Comparison of ENCODE assay signal across 8 mouse cellular contexts in genomic region chr4:126163685-126164084, GRCm38 (mm10). TPM values are rescaled to one million over a fixed set of nuclear protein-coding genes. Genes with fewer than 3 reads are reported as not detected.
DNase-seq lines count a peak whose midpoint lies in the region; ATAC-seq and TF ChIP-seq lines count a peak whose summit lies in the region.

No protein-coding gene starts in this region.

- WGBS in heart, adult 2 months = 64% methylated on average over 4 of the region's 4 CpGs
- WGBS in neural tube, embryonic 12.5 days = 64% methylated on average over 4 of the region's 4 CpGs
- 48% methylated on average over 4 of the region's 4 CpGs for WGBS in stomach, postnatal 0 days

- TF ChIP-seq EP300 in heart, adult 2 months (IDR thresholded peaks at IDR 0.05; ENCODE audit: insufficient read depth, low read depth, low read length) = no peak
- TF ChIP-seq EP300 in stomach, postnatal 0 days (optimal IDR thresholded peaks at IDR 0.05) = no peak

- no peaks in the 10 kb centered on the region for H3K27me3 ChIP-seq in heart, adult 2 months (ENCODE audit: control insufficient read depth, insufficient read depth, low read length)
- H3K27me3 ChIP-seq in neural tube, embryonic 12.5 days (replicated peaks) = no peaks in the 10 kb centered on the region
- no peaks in the 10 kb centered on the region for H3K27me3 ChIP-seq in stomach, postnatal 0 days (ENCODE audit: control insufficient read depth, insufficient read depth, low read length)

- intact Hi-C loops in heart, adult 2 months (cut with DNase I) = no loop called here
- intact Hi-C loops in heart, postnatal 14 days (cut with DNase I) = no loop called here

- H3K4me1 ChIP-seq in heart, adult 2 months (ENCODE audit: control insufficient read depth, insufficient read depth, low read length) = peaks cover 10% of the 10 kb centered on the region
- peaks cover 11% of the 10 kb centered on the region for H3K4me1 ChIP-seq in neural tube, embryonic 12.5 days
- peaks cover 2% of the 10 kb centered on the region; the same call in 1 of the 2 replicates for H3K4me1 ChIP-seq in stomach, postnatal 0 days (replicated peaks; ENCODE audit: control insufficient read depth, insufficient read depth)

- H3K9me3 ChIP-seq in neural tube, embryonic 12.5 days = no peaks in the 10 kb centered on the region
- no peaks in the 10 kb centered on the region for H3K9me3 ChIP-seq in stomach, postnatal 0 days (ENCODE audit: control insufficient read depth, low read length)

- TF ChIP-seq POLR2A in heart, adult 2 months (IDR thresholded peaks at IDR 0.05; ENCODE audit: insufficient read depth, low read depth, low read length) = no peak

- peak overlapping the region; percentile 91; the same call in 1 of the 2 replicates for H3K27ac ChIP-seq in heart, adult 2 months
- H3K27ac ChIP-seq in neural tube, embryonic 12.5 days = no peak overlapping the region
- peak overlapping the region; percentile 97 for H3K27ac ChIP-seq in stomach, postnatal 0 days (replicated peaks)

- no peak for DNase-seq in heart, adult 2 months
- no peak for DNase-seq in heart, postnatal 14 days
- DNase-seq in neural tube, embryonic 10.5 days (ENCODE audit: extremely low spot score, low spot score) = no peak
- peak; percentile 72 to 73 for DNase-seq in kidney, postnatal 36 days
- peak; percentile 48 for DNase-seq in stomach, postnatal 0 days (ENCODE audit: low spot score)
- no peak for DNase-seq in frontal cortex, postnatal 25 days (ENCODE audit: low spot score in 2 of 2)
- no peak for DNase-seq in frontal cortex, postnatal 10 days (ENCODE audit: low spot score in 2 of 2)

- no peak for ATAC-seq in neural tube, embryonic 12.5 days (ENCODE audit: low FRiP score, low read depth)
- ATAC-seq in stomach, postnatal 0 days (ENCODE audit: low FRiP score, low TSS enrichment) = peak; percentile 21; the same call in 1 of the 2 replicates

- no peak overlapping the region for H3K4me3 ChIP-seq in heart, adult 2 months
- H3K4me3 ChIP-seq in neural tube, embryonic 12.5 days = no peak overlapping the region
- H3K4me3 ChIP-seq in stomach, postnatal 0 days (ENCODE audit: low read depth, low read length) = no peak overlapping the region

- peak overlapping the region; percentile 99 for H3K4me2 ChIP-seq in neural tube, embryonic 12.5 days (replicated peaks)
- H3K4me2 ChIP-seq in stomach, postnatal 0 days (replicated peaks; ENCODE audit: low read depth) = peak overlapping the region; percentile 99

- TF ChIP-seq CTCF in heart, adult 2 months (IDR thresholded peaks at IDR 0.05) = no peak
- TF ChIP-seq CTCF in stomach, postnatal 0 days (IDR thresholded peaks at IDR 0.05; ENCODE audit: low read depth) = no peak

- H3K79me2 ChIP-seq in heart, adult 2 months (replicated peaks; ENCODE audit: control insufficient read depth, insufficient read depth, low read length) = no peaks in the 10 kb centered on the region

- no peak overlapping the region for H3K9ac ChIP-seq in heart, adult 2 months (ENCODE audit: low read depth, low read length)
- H3K9ac ChIP-seq in neural tube, embryonic 12.5 days = no peak overlapping the region
- H3K9ac ChIP-seq in stomach, postnatal 0 days (ENCODE audit: low read length) = no peak overlapping the region

- peaks cover 16% of the 10 kb centered on the region for H3K36me3 ChIP-seq in heart, adult 2 months (ENCODE audit: control insufficient read depth, insufficient read depth, low read length)
- peaks cover 32% of the 10 kb centered on the region for H3K36me3 ChIP-seq in neural tube, embryonic 12.5 days
- H3K36me3 ChIP-seq in stomach, postnatal 0 days (ENCODE audit: control insufficient read depth, insufficient read depth, low read length) = peaks cover 7% of the 10 kb centered on the region

RNA-seq across cellular contexts. Expression of gene Sh3d21, which starts 0.4 kb away (rescaled TPM):
- total RNA-seq in heart, adult 2 months (2021) = 1 to 10 TPM; 1.5 to 2.7 TPM
- 1.9 and 2.0 TPM in 2 replicates for polyA plus RNA-seq in heart, adult 2 months (2012; rRNA removed)
- total RNA-seq in heart, postnatal 14 days (2021) = 1 to 10 TPM; 3.0 to 3.1 TPM
- 2.0 and 2.1 TPM in 2 replicates for polyA plus RNA-seq in neural tube, embryonic 12.5 days (2016; fragmentation: Nextera tagmentation; extraction: Ambion mirVana)
- polyA plus RNA-seq in stomach, postnatal 0 days (2015; fragmentation: Nextera tagmentation; extraction: Ambion mirVana) = 8.4 and 12.0 TPM in 2 replicates

RNA-seq across cellular contexts. Expression of gene Eva1b, which starts 16.1 kb away (rescaled TPM):
- 10 to 100 TPM in 1 of 2 experiments, 1 to 10 TPM in 1; 9.5 to 11.9 TPM for total RNA-seq in heart, adult 2 months (2021)
- 15.2 and 19.7 TPM in 2 replicates for polyA plus RNA-seq in heart, adult 2 months (2012; rRNA removed)
- 10 to 100 TPM; 23.3 to 24.9 TPM for total RNA-seq in heart, postnatal 14 days (2021)
- polyA plus RNA-seq in neural tube, embryonic 12.5 days (2016; fragmentation: Nextera tagmentation; extraction: Ambion mirVana) = 28.7 and 33.5 TPM in 2 replicates
- polyA plus RNA-seq in stomach, postnatal 0 days (2015; fragmentation: Nextera tagmentation; extraction: Ambion mirVana) = 39.7 and 39.9 TPM in 2 replicates

RNA-seq across cellular contexts. Expression of gene Thrap3, which starts 38.9 kb away (rescaled TPM):
- total RNA-seq in heart, adult 2 months (2021) = 100 to 1,000 TPM; 100 to 118 TPM
- polyA plus RNA-seq in heart, adult 2 months (2012; rRNA removed) = 37.9 and 61.4 TPM in 2 replicates
- 100 to 1,000 TPM; 130 to 144 TPM for total RNA-seq in heart, postnatal 14 days (2021)
- polyA plus RNA-seq in neural tube, embryonic 12.5 days (2016; fragmentation: Nextera tagmentation; extraction: Ambion mirVana) = 236 and 241 TPM in 2 replicates
- 70.3 and 78.7 TPM in 2 replicates for polyA plus RNA-seq in stomach, postnatal 0 days (2015; fragmentation: Nextera tagmentation; extraction: Ambion mirVana)

RNA-seq across cellular contexts. Expression of gene Stk40, which starts 59.9 kb away (rescaled TPM):
- total RNA-seq in heart, adult 2 months (2021) = 10 to 100 TPM; 41.6 to 53.8 TPM
- polyA plus RNA-seq in heart, adult 2 months (2012; rRNA removed) = 36.3 and 36.7 TPM in 2 replicates
- total RNA-seq in heart, postnatal 14 days (2021) = 10 to 100 TPM; 28.0 to 29.5 TPM
- 46.2 and 49.4 TPM in 2 replicates for polyA plus RNA-seq in neural tube, embryonic 12.5 days (2016; fragmentation: Nextera tagmentation; extraction: Ambion mirVana)
- polyA plus RNA-seq in stomach, postnatal 0 days (2015; fragmentation: Nextera tagmentation; extraction: Ambion mirVana) = 17.3 and 20.2 TPM in 2 replicates

Comparison
In these comparisons a context has a peak if more than half of its experiments do, and no peak if none do; other contexts are left out.
1. DNase-seq: peak in kidney, postnatal 36 days (2 of 2) and stomach, postnatal 0 days (single experiment); none in heart, adult 2 months (0 of 2), heart, postnatal 14 days (0 of 2), neural tube, embryonic 10.5 days (single experiment), frontal cortex, postnatal 25 days (0 of 2) and frontal cortex, postnatal 10 days (0 of 2).